Mouse (Mus musculus): ENCODE measurements around the gene Trim25.
"Not testable (repeated sequence)": the region's sequence is repeated elsewhere in the genome, so short reads cannot be mapped to it uniquely, and the experiment has no call there.

- TF ChIP-seq POLR2A (IDR thresholded peaks at IDR 0.05; ENCODE audit: borderline replicate concordance, control insufficient read depth, low read depth, low read length); CTCF (IDR thresholded peaks at IDR 0.05; ENCODE audit: control insufficient read depth, insufficient read depth, low read length): not testable (repeated sequence)
Measured at GRCm38 (mm10) chr11:88997343-88997742, 1.8 kb upstream of the Trim25 start.
